Mouse (Mus musculus) testis, adult 2 months (tissue): ENCODE measurements at regions not wholly inside any gene's neighbourhood (a gene's known extent, or its start where the extent isn't known, plus 50 kb on each side); places are given as distances from the start of the nearest gene placed in this dataset.

Experiments used
- CTCF ChIP-seq: fragments of 200-500 bp; IDR thresholded peaks from 2 replicates; pipeline ENCODE4 v1.5.1; 2012; ENCODE audit warnings: low read depth, mild to moderate bottlenecking, inconsistent platforms, low read length, moderate library complexity; ENCODE audit not compliant: control insufficient read depth, insufficient read depth, insufficient replicate concordance
- POLR2A ChIP-seq: fragments of 200-500 bp; IDR thresholded peaks from 2 replicates; pipeline ENCODE4 v1.6.1; 2012; ENCODE audit warnings: low read depth, mild to moderate bottlenecking, inconsistent platforms, low read length, moderate library complexity; ENCODE audit not compliant: control insufficient read depth

- TF ChIP-seq CTCF (no peak), POLR2A (no peak)
These were observed 184.0 kb downstream of the Sptssa start for GRCm38 (mm10) chr12:54472407-54472806.
